Mouse (Mus musculus): Measurements from ENCODE around the gene Cttnbp2. TPM values are rescaled to one million over a fixed set of nuclear protein-coding genes. Genes with fewer than 3 reads are reported as not detected.
A peak's percentile ranks its signal among the peaks of the same experiment; 100 is the strongest.
"Not testable (repeated sequence)": the region's sequence is repeated elsewhere in the genome, so short reads cannot be mapped to it uniquely, and the experiment has no call there.

The Cttnbp2 gene
- polyA plus RNA-seq, 1 experiment from 2014 or later = 50.9 TPM

GRCm38 (mm10) chr6:18381380-18381779 lies 133.3 kb downstream of the Cttnbp2 start:
- no peak overlapping the region for H3K27ac ChIP-seq
- H3K4me2 ChIP-seq = no peak overlapping the region
- no peak for ATAC-seq (ENCODE audit: low FRiP score)
- H3K4me1 ChIP-seq (replicated peaks) = no peaks in the 10 kb centered on the region
- no peak overlapping the region for H3K4me3 ChIP-seq
- WGBS = 82% methylated on average over 2 of the region's 2 CpGs
- no peaks in the 10 kb centered on the region for H3K27me3 ChIP-seq
- peaks cover 46% of the 10 kb centered on the region for H3K36me3 ChIP-seq
- no peaks in the 10 kb centered on the region for H3K9me3 ChIP-seq
- no peak overlapping the region for H3K9ac ChIP-seq

GRCm38 (mm10) chr6:18380300-18381202 lies 134.1 kb downstream of the Cttnbp2 start:
- H3K27me3 ChIP-seq = no peaks in the 10 kb centered on the region
- no peak overlapping the region for H3K9ac ChIP-seq
- no peak for ATAC-seq (ENCODE audit: low FRiP score)
- H3K4me1 ChIP-seq (replicated peaks) = no peaks in the 10 kb centered on the region
- no peaks in the 10 kb centered on the region for H3K9me3 ChIP-seq
- WGBS = 84% methylated on average over 13 of the region's 13 CpGs
- H3K4me2 ChIP-seq = no peak overlapping the region
- peaks cover 48% of the 10 kb centered on the region for H3K36me3 ChIP-seq
- no peak overlapping the region for H3K27ac ChIP-seq
- H3K4me3 ChIP-seq = no peak overlapping the region

DNA sequence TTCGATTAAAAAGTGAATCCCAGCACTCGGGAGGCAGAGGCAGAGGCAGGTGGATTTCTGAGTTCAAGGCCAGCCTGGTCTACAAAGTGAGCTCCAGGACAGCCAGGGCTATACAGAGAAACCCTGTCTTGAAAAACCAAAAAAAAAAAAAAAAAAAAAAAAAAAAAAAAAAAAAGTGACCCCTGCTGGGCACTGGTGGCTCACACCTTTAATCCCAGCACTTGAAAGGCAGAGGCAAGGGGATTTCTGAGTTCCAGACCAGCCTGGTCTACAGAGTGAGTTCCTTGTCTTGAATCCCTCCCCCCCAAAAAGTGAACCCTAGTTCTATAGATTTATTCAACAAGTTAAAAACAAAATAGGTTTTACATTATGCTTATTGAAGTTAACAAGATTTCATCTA lies 136.9 kb downstream of the Cttnbp2 start:
- peaks cover 53% of the 10 kb centered on the region for H3K36me3 ChIP-seq
- not testable (repeated sequence) for ATAC-seq (ENCODE audit: low FRiP score); H3K9me3 ChIP-seq; H3K4me2 ChIP-seq; H3K9ac ChIP-seq; H3K27ac ChIP-seq; H3K4me3 ChIP-seq; H3K27me3 ChIP-seq; H3K4me1 ChIP-seq (replicated peaks)
- WGBS = 96% methylated on average over 2 of the region's 2 CpGs

GRCm38 (mm10) chr6:18374744-18375143 lies 139.9 kb downstream of the Cttnbp2 start:
- H3K4me2 ChIP-seq = no peak overlapping the region
- no peaks in the 10 kb centered on the region for H3K4me1 ChIP-seq (replicated peaks)
- no peaks in the 10 kb centered on the region for H3K9me3 ChIP-seq
- WGBS = 85% methylated on average over 4 of the region's 4 CpGs
- no peak overlapping the region for H3K4me3 ChIP-seq
- H3K27ac ChIP-seq = no peak overlapping the region
- H3K36me3 ChIP-seq = peaks cover 31% of the 10 kb centered on the region
- H3K27me3 ChIP-seq = no peaks in the 10 kb centered on the region
- no peak overlapping the region for H3K9ac ChIP-seq
- no peak for ATAC-seq (ENCODE audit: low FRiP score)

DNA sequence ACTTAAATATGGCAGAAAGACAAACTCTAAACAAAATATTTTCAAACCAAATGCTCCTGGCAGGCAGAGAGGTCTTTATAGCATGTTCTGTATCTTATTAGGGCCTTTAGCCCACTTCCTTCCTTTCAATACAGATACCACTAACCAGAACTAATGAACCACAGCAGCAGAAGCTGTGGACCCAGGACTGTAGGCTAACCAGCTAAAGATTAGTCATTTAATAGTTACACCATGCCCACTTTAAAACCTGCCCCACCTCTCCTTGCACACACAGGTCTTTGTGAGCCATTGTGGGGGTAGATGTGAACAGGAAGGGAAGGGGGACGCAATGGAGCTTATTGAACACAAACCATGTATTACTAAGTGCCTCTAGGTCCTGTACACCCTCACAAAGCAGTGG lies 141.0 kb downstream of the Cttnbp2 start:
- peaks cover 23% of the 10 kb centered on the region for H3K36me3 ChIP-seq
- H3K9ac ChIP-seq = no peak overlapping the region
- H3K27me3 ChIP-seq = no peaks in the 10 kb centered on the region
- H3K4me1 ChIP-seq (replicated peaks) = no peaks in the 10 kb centered on the region
- WGBS = 96% methylated on average over 1 of the region's 1 CpGs
- H3K4me2 ChIP-seq = no peak overlapping the region
- no peak for ATAC-seq (ENCODE audit: low FRiP score)
- H3K4me3 ChIP-seq = no peak overlapping the region
- no peaks in the 10 kb centered on the region for H3K9me3 ChIP-seq
- H3K27ac ChIP-seq = no peak overlapping the region

DNA sequence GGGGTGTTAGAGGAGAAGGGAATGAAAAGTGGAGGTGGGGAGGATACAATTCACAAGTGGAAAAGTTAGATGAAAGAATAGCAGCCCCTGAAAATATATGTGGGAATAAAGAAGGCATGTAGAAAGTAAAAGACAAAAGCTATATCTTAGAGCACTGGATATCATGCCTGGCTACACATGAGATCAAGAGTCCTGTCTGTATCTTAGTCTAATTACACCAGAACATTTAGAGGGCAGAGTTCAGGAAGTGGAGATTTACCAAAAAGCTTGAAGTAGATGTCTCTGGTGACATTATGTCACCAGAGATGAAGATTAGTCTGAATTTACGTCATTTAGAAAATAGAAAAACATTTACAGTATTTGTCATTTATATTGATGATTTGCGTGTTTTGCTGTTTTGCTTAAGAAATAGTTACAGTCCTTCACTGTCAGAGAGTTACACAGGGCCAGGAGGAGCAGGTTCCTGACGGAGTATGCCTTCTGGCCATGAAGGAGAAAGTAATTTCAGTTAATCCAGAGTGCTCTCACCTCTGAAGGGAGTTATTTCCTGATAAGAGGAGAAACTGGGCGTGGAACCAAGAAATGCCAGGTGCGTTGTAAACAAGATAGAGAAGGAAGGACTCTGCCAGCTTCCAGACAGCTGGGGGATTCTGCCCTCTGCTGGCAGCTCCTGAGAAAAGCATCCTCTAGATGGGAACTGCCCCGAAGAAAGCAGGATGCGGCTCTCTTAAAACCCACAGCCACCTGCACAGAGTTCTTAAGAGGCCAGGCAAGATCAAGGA lies 142.0 kb downstream of the Cttnbp2 start:
- H3K4me1 ChIP-seq (replicated peaks) = no peaks in the 10 kb centered on the region
- peaks cover 32% of the 10 kb centered on the region for H3K36me3 ChIP-seq
- no peaks in the 10 kb centered on the region for H3K27me3 ChIP-seq
- no peak overlapping the region for H3K4me3 ChIP-seq
- ATAC-seq (ENCODE audit: low FRiP score) = peak; percentile 36; the same call in 1 of the 2 replicates
- H3K27ac ChIP-seq = no peak overlapping the region
- no peak overlapping the region for H3K9ac ChIP-seq
- no peaks in the 10 kb centered on the region for H3K9me3 ChIP-seq
- no peak overlapping the region for H3K4me2 ChIP-seq
- 36% methylated on average over 7 of the region's 7 CpGs for WGBS

GRCm38 (mm10) chr6:18369723-18370122 lies 144.9 kb downstream of the Cttnbp2 start:
- Histone ChIP-seq H3K27ac (no peak overlapping the region), H3K4me1 (replicated peaks) (no peaks in the 10 kb centered on the region), H3K4me3 (no peak overlapping the region), H3K9ac (no peak overlapping the region), H3K27me3 (no peaks in the 10 kb centered on the region), H3K4me2 (no peak overlapping the region), H3K36me3 (peaks cover 28% of the 10 kb centered on the region), H3K9me3 (no peaks in the 10 kb centered on the region)
- ATAC-seq (ENCODE audit: low FRiP score) = no peak
- WGBS = 92% methylated on average over 4 of the region's 4 CpGs

DNA sequence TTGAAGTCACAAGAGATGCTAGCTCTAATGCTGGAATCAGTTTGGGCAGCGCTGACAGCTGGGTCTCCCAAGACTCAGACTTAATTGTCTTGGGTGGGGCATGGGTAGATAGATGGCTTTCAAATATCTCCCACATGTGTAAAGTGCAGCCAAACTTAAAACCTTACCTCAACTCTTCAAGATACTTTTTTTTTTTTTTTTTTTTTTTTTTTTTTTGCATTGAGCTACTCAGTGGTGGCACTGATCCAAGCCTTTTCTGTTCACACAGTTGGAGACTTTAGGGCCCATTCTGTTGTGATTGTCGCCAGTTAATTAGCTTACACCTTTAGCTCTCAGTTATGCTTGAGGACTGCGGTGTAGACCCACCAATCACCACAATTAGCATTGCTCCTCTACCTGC lies 145.6 kb downstream of the Cttnbp2 start:
- Histone ChIP-seq H3K4me3 (no peak overlapping the region), H3K4me1 (replicated peaks) (no peaks in the 10 kb centered on the region), H3K27me3 (no peaks in the 10 kb centered on the region), H3K4me2 (no peak overlapping the region), H3K9ac (no peak overlapping the region), H3K9me3 (no peaks in the 10 kb centered on the region), H3K27ac (no peak overlapping the region), H3K36me3 (peaks cover 25% of the 10 kb centered on the region)
- no peak for ATAC-seq (ENCODE audit: low FRiP score)
- WGBS = 69% methylated on average over 3 of the region's 3 CpGs

DNA sequence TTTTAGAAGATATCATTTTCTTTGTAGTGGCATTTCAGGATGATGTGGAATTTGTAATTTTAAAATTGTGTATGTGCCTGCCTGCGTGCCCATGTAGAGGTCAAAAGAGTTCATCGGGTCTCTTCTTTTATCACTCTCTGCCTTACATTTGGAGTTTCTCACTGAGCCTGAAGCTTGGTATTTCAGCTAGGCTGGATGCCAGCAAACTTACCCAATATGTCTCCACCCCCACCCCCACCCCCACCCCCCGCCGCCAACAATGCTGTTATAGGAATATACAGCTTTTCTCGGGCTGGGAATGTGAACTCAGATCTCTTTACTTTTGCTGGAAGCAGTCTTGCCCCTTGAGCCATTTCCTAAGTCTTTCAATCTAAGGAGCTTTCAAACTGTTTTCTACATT lies 152.4 kb downstream of the Cttnbp2 start:
- Histone ChIP-seq H3K4me2 (no peak overlapping the region), H3K36me3 (peaks cover 5% of the 10 kb centered on the region), H3K4me1 (replicated peaks) (no peaks in the 10 kb centered on the region), H3K4me3 (no peak overlapping the region), H3K9ac (no peak overlapping the region), H3K27me3 (no peaks in the 10 kb centered on the region), H3K27ac (no peak overlapping the region), H3K9me3 (no peaks in the 10 kb centered on the region)
- WGBS = 93% methylated on average over 5 of the region's 5 CpGs
- ATAC-seq (ENCODE audit: low FRiP score) = no peak

GRCm38 (mm10) chr6:18360955-18361354 lies 153.7 kb downstream of the Cttnbp2 start:
- Histone ChIP-seq H3K27me3 (no peaks in the 10 kb centered on the region), H3K9ac (no peak overlapping the region), H3K4me1 (replicated peaks) (no peaks in the 10 kb centered on the region), H3K9me3 (no peaks in the 10 kb centered on the region), H3K27ac (no peak overlapping the region), H3K4me2 (no peak overlapping the region), H3K36me3 (peaks cover 4% of the 10 kb centered on the region; the same call in 1 of the 2 replicates), H3K4me3 (no peak overlapping the region)
- no peak for ATAC-seq (ENCODE audit: low FRiP score)

DNA sequence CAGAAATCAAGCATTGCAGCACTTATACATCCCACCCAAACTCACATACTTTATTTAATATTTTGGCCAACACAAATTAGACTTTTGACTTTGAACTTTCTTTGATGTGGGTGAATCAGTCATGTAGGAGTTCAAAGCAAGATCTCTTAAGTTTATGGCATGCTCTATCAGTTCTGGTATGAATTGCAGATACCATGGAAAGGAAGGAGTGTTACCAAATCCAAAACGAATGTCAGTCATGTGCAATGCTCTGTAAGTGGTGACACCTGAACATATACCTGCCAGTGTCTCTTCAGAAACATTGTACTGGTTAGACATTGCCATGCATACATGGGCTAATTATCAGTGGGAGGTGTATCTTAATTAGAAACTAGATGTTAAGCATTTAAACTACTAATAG lies 154.5 kb downstream of the Cttnbp2 start:
- ATAC-seq (ENCODE audit: low FRiP score) = no peak
- Histone ChIP-seq H3K27me3 (no peaks in the 10 kb centered on the region), H3K9me3 (no peaks in the 10 kb centered on the region), H3K4me3 (no peak overlapping the region), H3K27ac (no peak overlapping the region), H3K4me2 (no peak overlapping the region), H3K9ac (no peak overlapping the region), H3K4me1 (replicated peaks) (no peaks in the 10 kb centered on the region), H3K36me3 (no peaks in the 10 kb centered on the region)
- 76% methylated on average over 1 of the region's 1 CpGs for WGBS

GRCm38 (mm10) chr6:18349153-18349858 lies 165.3 kb downstream of the Cttnbp2 start:
- Histone ChIP-seq H3K27ac (no peak overlapping the region), H3K4me2 (no peak overlapping the region), H3K9ac (no peak overlapping the region), H3K4me3 (no peak overlapping the region), H3K9me3 (no peaks in the 10 kb centered on the region), H3K4me1 (replicated peaks) (no peaks in the 10 kb centered on the region), H3K27me3 (no peaks in the 10 kb centered on the region), H3K36me3 (no peaks in the 10 kb centered on the region)
- no peak for ATAC-seq (ENCODE audit: low FRiP score)
- WGBS = 78% methylated on average over 3 of the region's 3 CpGs
